Mouse (Mus musculus): ENCODE data around the gene Csrnp3. TPM values are rescaled to one million over a fixed set of nuclear protein-coding genes. Genes with fewer than 3 reads are reported as not detected.

Csrnp3 gene
- polyA plus RNA-seq, 1 experiment from 2014 or later: 10.2 TPM

DNA sequence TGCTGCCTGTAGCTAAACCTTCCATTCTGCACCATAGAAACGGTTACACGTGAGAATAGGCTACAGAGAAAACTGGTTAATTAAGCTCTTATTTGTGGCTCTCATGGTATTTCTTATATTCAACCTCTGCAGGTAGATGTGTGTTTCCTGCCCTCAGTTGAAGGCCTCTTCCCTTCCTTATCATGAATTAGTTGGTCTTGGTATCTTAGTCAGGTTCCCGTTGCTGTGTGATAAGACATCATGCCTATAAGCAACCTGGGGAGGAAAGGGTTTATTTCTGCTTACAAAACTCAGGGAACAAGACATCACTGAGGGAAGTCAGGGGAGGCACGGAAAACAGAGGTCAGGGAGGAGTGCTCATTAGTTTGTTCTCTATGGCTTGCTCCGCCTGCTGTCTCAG, 48.7 kb downstream of the Csrnp3 start:
- H3K4me3 ChIP-seq: no peak overlapping the region
- no peaks in the 10 kb centered on the region for H3K36me3 ChIP-seq
- H3K9me3 ChIP-seq: no peaks in the 10 kb centered on the region
- H3K4me1 ChIP-seq: peaks cover 3% of the 10 kb centered on the region; the same call in 1 of the 2 replicates
- WGBS: 68% methylated on average over 5 of the region's 5 CpGs
- no peak overlapping the region for H3K27ac ChIP-seq
- H3K9ac ChIP-seq: no peak overlapping the region
- H3K27me3 ChIP-seq: no peaks in the 10 kb centered on the region
- ATAC-seq (ENCODE audit: low FRiP score, low read depth): no peak
- H3K4me2 ChIP-seq (replicated peaks): no peak overlapping the region

DNA sequence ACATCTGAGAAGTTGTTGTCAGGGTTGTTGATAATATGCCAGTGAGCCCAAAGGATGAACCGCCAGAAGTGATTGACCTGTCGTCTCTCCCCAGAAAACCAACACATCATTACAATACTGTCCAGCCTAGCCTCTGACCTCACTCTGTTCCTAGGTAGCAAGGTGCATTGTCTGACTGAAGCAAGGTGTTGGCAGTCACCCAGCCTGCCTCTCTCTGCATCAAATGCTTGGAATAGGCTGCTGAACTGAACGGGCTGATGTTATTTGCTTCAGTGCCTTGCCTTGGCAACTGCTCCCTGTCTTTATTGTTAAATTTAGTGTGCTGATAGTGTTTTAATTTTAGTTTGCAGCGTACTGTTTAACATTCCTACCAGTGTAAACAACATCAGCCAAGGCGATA, 51.0 kb downstream of the Csrnp3 start:
- Histone ChIP-seq H3K9me3 (no peaks in the 10 kb centered on the region), H3K27ac (no peak overlapping the region), H3K27me3 (no peaks in the 10 kb centered on the region), H3K4me2 (replicated peaks) (no peak overlapping the region), H3K9ac (no peak overlapping the region), H3K36me3 (no peaks in the 10 kb centered on the region), H3K4me3 (no peak overlapping the region), H3K4me1 (peaks cover 3% of the 10 kb centered on the region; the same call in 1 of the 2 replicates)
- no peak for ATAC-seq (ENCODE audit: low FRiP score, low read depth)
- 53% methylated on average over 5 of the region's 5 CpGs for WGBS

DNA sequence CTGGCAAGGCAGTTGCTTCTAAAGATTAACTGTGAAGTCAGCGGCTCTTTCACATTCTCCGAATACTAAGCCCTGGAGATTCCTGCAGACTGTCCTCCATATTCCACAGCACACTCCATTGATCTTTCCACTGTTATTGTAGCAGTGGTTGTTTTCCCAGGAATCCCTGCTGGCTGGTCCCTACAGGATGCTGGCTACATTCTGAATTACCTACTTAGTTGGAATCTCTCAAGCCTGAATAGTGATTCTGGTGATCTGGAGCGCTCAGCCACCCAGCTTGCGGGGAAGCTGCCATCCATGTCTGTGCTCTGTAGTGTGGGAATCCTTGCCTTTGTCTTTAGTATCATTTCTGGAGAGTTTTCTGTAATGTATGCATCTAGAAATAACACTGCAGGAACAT, 51.5 kb downstream of the Csrnp3 start:
- Histone ChIP-seq H3K9me3 (no peaks in the 10 kb centered on the region), H3K4me2 (replicated peaks) (no peak overlapping the region), H3K27me3 (no peaks in the 10 kb centered on the region), H3K9ac (no peak overlapping the region), H3K27ac (no peak overlapping the region), H3K36me3 (no peaks in the 10 kb centered on the region), H3K4me1 (no peaks in the 10 kb centered on the region; the same call in 1 of the 2 replicates), H3K4me3 (no peak overlapping the region)
- no peak for ATAC-seq (ENCODE audit: low FRiP score, low read depth)
- 57% methylated on average over 4 of the region's 4 CpGs for WGBS

DNA sequence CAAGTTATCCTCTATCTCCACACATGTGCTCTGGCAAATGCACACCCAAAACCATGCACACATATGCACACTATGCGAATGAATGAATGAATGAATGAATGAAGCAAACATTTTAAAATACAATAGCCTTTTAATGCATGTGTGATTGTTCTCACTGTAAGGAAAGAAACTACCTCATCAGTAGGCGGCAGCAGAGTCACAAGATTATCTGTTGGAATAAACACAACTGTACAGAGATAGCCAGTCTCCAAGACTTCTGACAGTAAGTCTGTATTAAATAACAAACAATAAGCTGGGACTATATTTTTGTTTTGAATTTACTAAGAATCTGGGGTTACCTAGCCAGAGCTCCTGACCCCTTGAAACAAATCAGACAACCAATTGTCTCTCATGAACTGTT, 53.9 kb downstream of the Csrnp3 start:
- Histone ChIP-seq H3K9me3 (no peaks in the 10 kb centered on the region), H3K4me1 (no peaks in the 10 kb centered on the region; the same call in 1 of the 2 replicates), H3K27ac (no peak overlapping the region), H3K9ac (no peak overlapping the region), H3K4me2 (replicated peaks) (no peak overlapping the region), H3K36me3 (no peaks in the 10 kb centered on the region), H3K4me3 (no peak overlapping the region), H3K27me3 (no peaks in the 10 kb centered on the region)
- 94% methylated on average over 2 of the region's 2 CpGs for WGBS
- ATAC-seq (ENCODE audit: low FRiP score, low read depth): no peak

DNA sequence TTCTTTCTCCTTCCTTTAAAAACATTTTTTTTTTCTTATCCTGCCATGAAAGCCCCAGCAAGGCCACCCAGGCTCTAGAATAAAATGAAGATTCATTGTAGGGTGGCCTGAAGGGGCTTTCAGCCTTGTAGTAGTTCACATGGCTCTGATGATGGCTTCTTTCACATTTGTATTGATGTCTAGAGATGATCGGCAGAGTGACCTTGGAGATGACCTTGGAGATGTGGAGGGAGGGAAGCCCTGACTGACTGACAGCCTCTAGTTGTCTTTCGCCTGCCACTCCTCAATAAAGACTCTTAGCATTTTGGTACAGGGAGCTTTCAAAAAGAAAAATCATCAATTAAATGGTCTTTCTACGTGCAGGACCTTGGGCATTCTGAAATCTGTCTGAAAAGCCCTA, 63.0 kb downstream of the Csrnp3 start:
- Histone ChIP-seq H3K9ac (no peak overlapping the region), H3K27me3 (no peaks in the 10 kb centered on the region), H3K4me2 (replicated peaks) (no peak overlapping the region), H3K4me3 (no peak overlapping the region), H3K36me3 (no peaks in the 10 kb centered on the region), H3K9me3 (no peaks in the 10 kb centered on the region), H3K4me1 (no peaks in the 10 kb centered on the region), H3K27ac (no peak overlapping the region)
- 87% methylated on average over 3 of the region's 3 CpGs for WGBS
- ATAC-seq (ENCODE audit: low FRiP score, low read depth): no peak

DNA sequence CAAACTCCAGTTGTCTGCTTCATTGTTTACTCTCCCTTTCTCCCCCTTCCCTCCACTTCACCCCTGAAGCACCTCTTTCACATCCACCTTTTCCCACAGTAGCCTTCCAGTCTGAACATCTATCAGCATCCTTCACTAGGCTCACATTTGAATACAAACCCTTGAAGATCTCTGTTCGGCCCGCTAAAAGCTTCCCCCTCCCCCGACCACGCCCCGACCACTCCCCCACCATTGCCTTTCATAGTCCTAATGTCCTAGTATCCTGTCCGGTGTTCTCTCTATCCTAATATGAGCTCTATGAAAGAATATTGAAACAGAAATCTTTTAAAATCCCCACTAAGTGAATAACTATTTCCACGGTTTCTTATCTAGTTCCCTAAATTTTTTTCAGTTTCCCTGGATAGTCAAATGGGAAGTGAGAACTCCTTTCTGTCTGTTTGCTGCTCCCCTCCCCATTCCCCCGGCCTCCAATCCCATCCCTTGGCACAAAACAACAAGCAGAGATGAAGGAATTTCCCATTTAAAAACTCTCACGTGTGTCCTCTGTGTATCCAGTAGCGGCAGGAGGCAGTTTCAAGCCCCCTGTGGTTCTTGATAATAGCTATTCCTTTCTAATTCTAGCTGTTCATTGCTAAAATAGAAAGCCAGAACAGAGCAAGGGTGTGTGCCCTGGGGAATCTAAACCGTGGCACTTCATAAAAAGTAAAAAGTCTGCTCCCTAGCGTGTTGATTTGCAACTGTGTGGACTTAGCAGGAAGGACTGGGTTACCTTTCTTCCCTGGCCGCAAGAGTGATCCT, 64.4 kb downstream of the Csrnp3 start:
- Histone ChIP-seq H3K36me3 (no peaks in the 10 kb centered on the region), H3K27ac (no peak overlapping the region), H3K9ac (no peak overlapping the region), H3K27me3 (no peaks in the 10 kb centered on the region), H3K4me3 (no peak overlapping the region), H3K9me3 (no peaks in the 10 kb centered on the region), H3K4me1 (no peaks in the 10 kb centered on the region), H3K4me2 (replicated peaks) (no peak overlapping the region)
- no peak for ATAC-seq (ENCODE audit: low FRiP score, low read depth)
- WGBS: 21% methylated on average over 13 of the region's 13 CpGs

DNA sequence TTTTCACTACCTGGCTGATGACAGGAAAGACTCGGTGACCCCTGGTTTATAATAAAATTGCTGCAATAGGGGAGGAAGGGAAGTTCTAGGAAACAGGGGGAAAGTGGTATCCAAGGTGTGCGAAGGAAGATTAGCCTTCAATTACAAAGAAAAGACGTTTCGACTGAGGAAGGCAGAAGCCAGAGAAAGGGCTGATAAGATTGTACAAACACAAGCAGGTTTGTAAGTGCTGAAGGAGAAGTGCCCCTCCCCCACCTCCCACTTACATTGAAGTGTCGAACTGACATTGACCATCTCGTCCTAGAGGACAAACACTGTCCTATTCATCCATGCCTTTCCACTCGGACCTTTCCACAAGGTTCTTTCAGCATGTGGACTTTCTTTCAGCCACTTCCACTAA, 70.4 kb downstream of the Csrnp3 start:
- no peak overlapping the region for H3K4me3 ChIP-seq
- H3K9ac ChIP-seq: no peak overlapping the region
- no peak overlapping the region for H3K4me2 ChIP-seq (replicated peaks)
- WGBS: 61% methylated on average over 7 of the region's 7 CpGs
- ATAC-seq (ENCODE audit: low FRiP score, low read depth): no peak
- peaks cover 12% of the 10 kb centered on the region for H3K4me1 ChIP-seq
- H3K27me3 ChIP-seq: no peaks in the 10 kb centered on the region
- H3K36me3 ChIP-seq: no peaks in the 10 kb centered on the region
- no peak overlapping the region for H3K27ac ChIP-seq
- no peaks in the 10 kb centered on the region for H3K9me3 ChIP-seq

DNA sequence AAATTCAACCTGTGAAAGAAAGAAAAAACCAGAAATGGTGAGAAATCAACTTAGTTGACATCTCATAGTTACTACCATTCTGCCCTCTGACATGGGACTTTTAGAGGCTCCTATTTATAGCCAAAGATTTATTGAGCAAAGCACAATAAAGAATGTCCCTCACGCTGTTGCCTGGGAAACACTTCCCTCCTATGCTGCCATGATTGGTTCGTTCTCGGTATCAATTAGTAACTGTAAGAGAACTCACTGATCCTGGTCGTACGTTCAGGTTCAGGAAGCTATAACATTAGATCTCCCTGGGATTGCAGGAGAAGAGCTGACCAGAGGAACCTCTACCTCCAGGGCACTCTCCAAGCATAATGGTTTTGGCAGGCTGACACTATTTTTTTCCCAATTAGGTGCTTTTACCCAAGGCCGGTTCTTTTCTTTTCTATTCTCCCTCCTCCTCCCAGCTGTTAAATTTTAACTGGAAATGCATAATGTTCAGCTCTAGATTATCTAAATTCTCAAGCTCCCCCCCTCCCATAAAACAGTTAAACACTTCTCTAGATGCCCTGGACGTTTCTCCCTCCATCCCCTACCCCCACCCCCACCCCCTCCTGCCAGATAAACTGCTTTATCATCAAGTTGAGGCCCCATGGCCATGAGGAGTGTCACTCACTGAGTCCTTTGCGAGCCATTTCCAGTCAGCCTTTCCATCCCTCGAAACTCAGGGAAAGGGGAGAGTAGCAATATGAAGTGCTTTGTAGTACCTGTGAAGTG, 75.3 kb downstream of the Csrnp3 start:
- Histone ChIP-seq H3K4me1 (peaks cover 16% of the 10 kb centered on the region), H3K4me3 (no peak overlapping the region), H3K9ac (no peak overlapping the region), H3K9me3 (no peaks in the 10 kb centered on the region), H3K27ac (no peak overlapping the region), H3K36me3 (no peaks in the 10 kb centered on the region), H3K27me3 (no peaks in the 10 kb centered on the region), H3K4me2 (replicated peaks) (peak overlapping the region; percentile 44)
- ATAC-seq (ENCODE audit: low FRiP score, low read depth): no peak
- WGBS: 13% methylated on average over 9 of the region's 9 CpGs

DNA sequence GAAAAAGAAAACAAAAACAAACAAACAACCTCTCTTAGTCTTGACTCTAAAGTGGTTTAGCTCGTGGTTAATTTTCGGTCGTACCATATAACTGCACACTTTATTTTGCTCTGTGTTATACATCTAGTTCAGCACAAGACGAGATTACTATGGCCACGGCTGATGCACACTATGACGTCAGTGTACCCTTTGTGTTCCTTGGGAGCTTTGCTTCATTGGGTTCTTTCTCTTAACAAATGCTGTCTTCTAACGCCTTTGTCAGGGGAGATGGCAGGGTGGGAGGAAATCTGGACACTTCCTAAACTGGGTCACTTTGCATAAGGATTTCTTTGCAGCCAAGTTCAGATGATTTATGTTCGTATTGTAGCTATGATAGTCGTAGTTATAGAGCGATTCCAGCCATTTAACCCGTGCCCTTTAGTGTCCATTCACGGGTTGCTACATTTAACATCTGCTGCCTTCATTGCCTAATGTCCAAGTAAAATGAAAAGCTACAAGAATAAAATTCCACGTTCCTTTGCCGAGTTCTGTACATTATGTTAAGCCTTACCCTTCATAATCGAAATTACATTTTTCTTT, 79.9 kb downstream of the Csrnp3 start:
- H3K27me3 ChIP-seq: no peaks in the 10 kb centered on the region
- H3K27ac ChIP-seq: no peak overlapping the region
- no peak overlapping the region for H3K4me3 ChIP-seq
- peaks cover 14% of the 10 kb centered on the region for H3K4me1 ChIP-seq
- no peak for ATAC-seq (ENCODE audit: low FRiP score, low read depth)
- WGBS: 87% methylated on average over 15 of the region's 15 CpGs
- no peak overlapping the region for H3K4me2 ChIP-seq (replicated peaks)
- H3K36me3 ChIP-seq: no peaks in the 10 kb centered on the region
- H3K9ac ChIP-seq: no peak overlapping the region
- H3K9me3 ChIP-seq: no peaks in the 10 kb centered on the region

DNA sequence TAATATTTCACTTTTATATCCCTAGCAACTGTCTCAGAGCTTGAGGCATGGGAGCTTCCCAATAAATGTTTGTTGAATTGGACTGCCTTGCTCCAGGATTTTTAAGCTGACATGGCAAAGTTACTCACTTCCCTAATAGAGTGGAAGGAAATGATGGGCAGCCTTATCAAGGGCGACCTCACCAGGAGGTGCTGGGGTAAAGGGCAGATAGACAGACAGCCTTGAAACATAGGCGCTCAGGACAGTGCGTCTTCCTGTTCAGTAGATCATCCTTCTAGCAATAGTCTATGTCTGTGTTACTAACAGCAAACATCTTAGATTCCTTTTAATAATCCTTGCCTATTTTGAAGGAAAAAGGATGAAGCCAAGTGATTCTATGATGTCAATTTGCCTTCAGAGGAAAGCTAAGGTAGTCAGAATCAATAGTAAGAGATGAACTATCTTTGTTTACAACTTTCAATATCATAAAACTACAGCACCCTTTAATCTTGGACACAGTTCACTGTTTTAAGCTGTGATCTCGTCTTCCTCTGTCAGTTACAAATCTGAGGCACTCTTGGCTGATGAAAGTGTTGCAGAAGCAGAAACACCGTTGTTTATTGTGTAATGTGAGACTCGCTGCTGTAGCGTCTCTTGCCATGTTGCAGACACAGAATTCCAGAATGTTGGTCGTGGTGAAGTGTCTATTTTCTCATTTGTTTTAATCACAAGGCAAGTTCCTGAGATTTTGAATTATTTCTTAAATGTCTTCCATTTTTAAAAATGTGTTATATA, 81.6 kb downstream of the Csrnp3 start:
- Histone ChIP-seq H3K27me3 (no peaks in the 10 kb centered on the region), H3K4me1 (peaks cover 11% of the 10 kb centered on the region), H3K4me3 (no peak overlapping the region), H3K36me3 (no peaks in the 10 kb centered on the region), H3K27ac (no peak overlapping the region), H3K9me3 (no peaks in the 10 kb centered on the region), H3K4me2 (replicated peaks) (no peak overlapping the region), H3K9ac (no peak overlapping the region)
- WGBS: 48% methylated on average over 8 of the region's 8 CpGs
- no peak for ATAC-seq (ENCODE audit: low FRiP score, low read depth)

DNA sequence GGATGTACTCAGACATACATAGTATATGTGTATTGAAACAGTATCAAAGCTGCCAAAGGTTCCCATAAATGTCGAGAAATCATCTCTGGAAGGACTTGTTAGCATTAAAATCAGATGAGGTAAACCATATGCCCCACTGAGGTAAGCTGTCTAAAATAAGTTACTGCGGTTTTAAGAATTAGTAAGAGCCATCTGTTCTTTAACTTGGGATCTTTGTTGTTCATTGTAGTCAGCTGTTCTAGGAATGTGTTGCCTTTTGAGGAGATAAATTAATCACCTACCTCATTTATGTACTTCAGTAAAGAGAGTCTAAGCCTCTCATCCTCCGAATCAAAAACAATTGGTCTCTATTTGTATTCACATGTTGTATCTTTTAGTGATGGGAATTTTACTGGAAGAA, 83.7 kb downstream of the Csrnp3 start:
- Histone ChIP-seq H3K4me1 (peaks cover 11% of the 10 kb centered on the region), H3K4me3 (no peak overlapping the region), H3K4me2 (replicated peaks) (no peak overlapping the region), H3K9ac (no peak overlapping the region), H3K36me3 (no peaks in the 10 kb centered on the region), H3K9me3 (no peaks in the 10 kb centered on the region), H3K27ac (no peak overlapping the region), H3K27me3 (no peaks in the 10 kb centered on the region)
- 42% methylated on average over 3 of the region's 3 CpGs for WGBS
- ATAC-seq (ENCODE audit: low FRiP score, low read depth): no peak

DNA sequence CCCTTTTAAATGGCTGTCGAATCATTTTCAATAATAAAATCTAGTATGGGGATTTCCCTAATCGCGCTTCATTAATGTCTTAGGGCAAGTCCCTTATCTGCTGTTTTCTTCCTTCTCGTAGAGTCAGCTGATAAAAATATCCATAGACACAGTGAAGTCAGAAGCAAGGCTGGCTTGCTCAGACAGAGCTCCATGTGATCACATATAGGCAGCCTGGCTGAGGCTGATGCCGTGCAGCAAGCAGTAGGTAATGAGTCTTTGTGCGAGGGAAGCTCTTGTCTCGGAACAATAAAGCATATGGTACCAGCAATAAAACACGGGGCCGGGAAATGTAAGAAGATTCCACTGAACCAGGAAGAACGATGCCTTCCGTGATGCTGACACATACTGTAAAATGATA, 84.4 kb downstream of the Csrnp3 start:
- Histone ChIP-seq H3K27ac (no peak overlapping the region), H3K27me3 (no peaks in the 10 kb centered on the region), H3K36me3 (no peaks in the 10 kb centered on the region), H3K4me1 (peaks cover 11% of the 10 kb centered on the region), H3K9me3 (no peaks in the 10 kb centered on the region), H3K9ac (no peak overlapping the region), H3K4me2 (replicated peaks) (peak overlapping the region; percentile 46), H3K4me3 (no peak overlapping the region)
- WGBS: 34% methylated on average over 11 of the region's 11 CpGs
- peak; percentile 59; the same call in 1 of the 2 replicates for ATAC-seq (ENCODE audit: low FRiP score, low read depth)
